Mouse (Mus musculus) heart, adult 2 months (tissue): ENCODE results near the gene Fhl1. TPM values are rescaled to one million over a fixed set of nuclear protein-coding genes. Genes with fewer than 3 reads are reported as not detected.

ENCODE experiments used
- DNase-seq, 2 experiments: peaks; one replicate each; pipeline ENCODE4 v3.0.0; 2021
- H3K27ac ChIP-seq: fragments of 200-600 bp; 2 replicates; pipeline ENCODE4 v1.8.1; 2022
- H3K27me3 ChIP-seq: fragments of 200-500 bp; 2 replicates; pipeline ENCODE4 v1.6.1; 2012; ENCODE audit warnings: mild to moderate bottlenecking, low read length, inconsistent platforms, mixed read lengths; ENCODE audit not compliant: control insufficient read depth, insufficient read depth
- H3K36me3 ChIP-seq: fragments of 200-500 bp; 2 replicates; pipeline ENCODE4 v1.6.1; 2012; ENCODE audit warnings: low read length, inconsistent platforms; ENCODE audit not compliant: control insufficient read depth, insufficient read depth
- H3K4me1 ChIP-seq: fragments of 200-500 bp; 2 replicates; pipeline ENCODE4 v1.6.1; 2011; ENCODE audit warnings: low read length; ENCODE audit not compliant: control insufficient read depth, insufficient read depth
- H3K4me3 ChIP-seq: fragments of 200-600 bp; 2 replicates; pipeline ENCODE4 v1.8.1; 2022
- H3K79me2 ChIP-seq: fragments of 200-500 bp; replicated peaks from 2 replicates; pipeline ENCODE4 v1.6.1; 2012; ENCODE audit warnings: mild to moderate bottlenecking, inconsistent platforms, low read length, moderate library complexity, mixed read lengths; ENCODE audit not compliant: control insufficient read depth, insufficient read depth
- H3K9ac ChIP-seq: fragments of 200-500 bp; 2 replicates; pipeline ENCODE4 v1.6.1; 2012; ENCODE audit warnings: low read depth, mild to moderate bottlenecking, control low read depth, inconsistent platforms, low read length, mixed read lengths
- CTCF ChIP-seq: fragments of 200-600 bp; IDR thresholded peaks from 2 replicates; pipeline ENCODE4 v1.8.1; 2022; ENCODE audit warnings: antibody characterized with exemption, mild to moderate bottlenecking, moderate library complexity
- EP300 ChIP-seq: fragments of 200-500 bp; IDR thresholded peaks from 2 replicates; pipeline ENCODE4 v1.6.1; 2011; ENCODE audit warnings: low read depth, low read length, control low read depth; ENCODE audit not compliant: insufficient read depth
- POLR2A ChIP-seq: fragments of 200-500 bp; IDR thresholded peaks from 2 replicates; pipeline ENCODE4 v1.6.1; 2011; ENCODE audit warnings: mild to moderate bottlenecking, low read depth, low read length, control low read depth; ENCODE audit not compliant: insufficient read depth
- WGBS: fragments of 180-500 bp; shearing (Covaris S2); methylation state at CpG from one replicate; pipeline ENCODE4 v1.1.7; 2018; 5-methylcytosine and 5-hydroxymethylcytosine counted together
- intact Hi-C: fragments of 180-260 bp; cut with DNase I; formaldehyde crosslinking; loops from one replicate; pipeline ENCODE4 v1.15.1; 2025
- polyA plus RNA-seq: library from polyadenylated mRNA; depleted of rRNA; stranded (reverse); fragments of >200 nt; gene quantifications from 2 replicates; pipeline ENCODE4 v1.2.3, GENCODE M21; 2012; rRNA removed
- total RNA-seq, 2 experiments: library from RNA; stranded (reverse); gene quantifications; 2 replicates each; pipeline ENCODE4 v1.2.3; 2021

Gene Fhl1
- total and polyA plus RNA-seq, 3 experiments, result 111 to 140 (median 123) TPM

- intact Hi-C loops, result no loop called here
- WGBS, result 21% methylated on average over 35 of the region's 35 CpGs
- H3K9ac ChIP-seq, result peak within 1 kb of the TSS; percentile 70
Measured at GRCm38 (mm10) chrX:56821765-56822603, 90.4 kb downstream of the Fhl1 start, which contains the start of gene Map7d3. Gene Map7d3, minus strand, starts transcription at chrX:56822326.

GRCm38 (mm10) chrX:56827492-56827891 is 95.9 kb downstream of the Fhl1 start:
- no peaks in the 10 kb centered on the region for H3K27me3 ChIP-seq
- H3K27ac ChIP-seq, result no peak overlapping the region
- H3K4me1 ChIP-seq, result no peaks in the 10 kb centered on the region; the same call in 1 of the 2 replicates
- intact Hi-C loops, result no loop called here
- H3K4me3 ChIP-seq, result no peak overlapping the region
- no peaks in the 10 kb centered on the region for H3K36me3 ChIP-seq
- WGBS, result 45% methylated on average over 6 of the region's 6 CpGs
- H3K9ac ChIP-seq, result no peak overlapping the region
- TF ChIP-seq POLR2A (no peak), CTCF (no peak), EP300 (no peak)
- no peaks in the 10 kb centered on the region for H3K79me2 ChIP-seq
- no peak for DNase-seq

More at GRCm38 (mm10) chrX:56821765-56822603, 90.4 kb downstream of the Fhl1 start, which contains the start of gene Map7d3:
- H3K79me2 ChIP-seq, result no peaks in the 10 kb centered on the region
- H3K27ac ChIP-seq, result no peak within 1 kb of the TSS
- H3K4me1 ChIP-seq, result no peaks in the 10 kb centered on the region
- no peaks in the 10 kb centered on the region for H3K36me3 ChIP-seq
- H3K4me3 ChIP-seq, result peak within 1 kb of the TSS; percentile 46
- TF ChIP-seq CTCF (no peak), EP300 (no peak), POLR2A (no peak)
- no peaks in the 10 kb centered on the region; the same call in 1 of the 2 replicates for H3K27me3 ChIP-seq
- peak; percentile 27 to 44 for DNase-seq

- intact Hi-C loops, result no loop called here
Measured at GRCm38 (mm10) chrX:56835842-56836241, 104.3 kb downstream of the Fhl1 start.

GRCm38 (mm10) chrX:56839369-56839768 is 107.8 kb downstream of the Fhl1 start:
- Histone ChIP-seq H3K4me3 (no peak overlapping the region), H3K79me2 (no peaks in the 10 kb centered on the region), H3K9ac (no peak overlapping the region), H3K27me3 (no peaks in the 10 kb centered on the region), H3K4me1 (no peaks in the 10 kb centered on the region), H3K27ac (no peak overlapping the region), H3K36me3 (no peaks in the 10 kb centered on the region)
- peak; percentile 78 for TF ChIP-seq CTCF
- no peak for TF ChIP-seq POLR2A
- TF ChIP-seq EP300, result no peak
- intact Hi-C loops, result loop anchor here (1.0 to 2.0 kb wide), 2 partner anchors 85 to 189 kb away; no protein-coding TSS in a partner anchor
- no peak for DNase-seq

More at GRCm38 (mm10) chrX:56835842-56836241, 104.3 kb downstream of the Fhl1 start:
- H3K36me3 ChIP-seq, result no peaks in the 10 kb centered on the region
- no peaks in the 10 kb centered on the region for H3K79me2 ChIP-seq
- DNase-seq, result no peak
- H3K27me3 ChIP-seq, result no peaks in the 10 kb centered on the region
- no peaks in the 10 kb centered on the region for H3K4me1 ChIP-seq
- WGBS, result 79% methylated on average over 6 of the region's 6 CpGs
- no peak for TF ChIP-seq EP300
- TF ChIP-seq POLR2A, result no peak
- no peak overlapping the region for H3K9ac ChIP-seq
- no peak overlapping the region for H3K27ac ChIP-seq
- H3K4me3 ChIP-seq, result no peak overlapping the region

GRCm38 (mm10) chrX:56841255-56841654 is 109.7 kb downstream of the Fhl1 start:
- H3K4me1 ChIP-seq, result no peaks in the 10 kb centered on the region
- no peak for DNase-seq
- no peaks in the 10 kb centered on the region for H3K79me2 ChIP-seq
- no peaks in the 10 kb centered on the region for H3K27me3 ChIP-seq
- no peak overlapping the region for H3K4me3 ChIP-seq
- H3K36me3 ChIP-seq, result no peaks in the 10 kb centered on the region
- no peak overlapping the region for H3K27ac ChIP-seq
- no peak for TF ChIP-seq EP300
- TF ChIP-seq POLR2A, result no peak
- no peak for TF ChIP-seq CTCF
- intact Hi-C loops, result loop anchor here (10.0 kb wide), 1 partner anchor 284 kb away; no protein-coding TSS in a partner anchor
- WGBS, result 38% methylated on average over 5 of the region's 5 CpGs
- H3K9ac ChIP-seq, result no peak overlapping the region

Other genes starting within 250 kb of the Fhl1 start
- gene Gm10477, start 207.0 kb upstream of the Fhl1 start, total RNA-seq, result not detected
- not detected in 2 replicates for gene Gm10477, start 207.0 kb upstream of the Fhl1 start, polyA plus RNA-seq
- not detected for gene Gm648, start 182.2 kb upstream of the Fhl1 start, total RNA-seq
- not detected in 2 replicates for gene Gm648, start 182.2 kb upstream of the Fhl1 start, polyA plus RNA-seq
- 10 to 100 TPM; 28.4 to 32.6 TPM for gene Mmgt1, start 133.7 kb upstream of the Fhl1 start, total RNA-seq
- gene Mmgt1, start 133.7 kb upstream of the Fhl1 start, polyA plus RNA-seq, result 12.1 and 26.4 TPM in 2 replicates
- gene Slc9a6, start 122.0 kb upstream of the Fhl1 start, total RNA-seq, result 10 to 100 TPM; 22.2 to 22.4 TPM
- 12.6 and 15.8 TPM in 2 replicates for gene Slc9a6, start 122.0 kb upstream of the Fhl1 start, polyA plus RNA-seq
- under 1 TPM; 0.31 to 0.43 TPM for gene Map7d3, start 90.5 kb downstream of the Fhl1 start, total RNA-seq
- 0.04 and 0.12 TPM in 2 replicates for gene Map7d3, start 90.5 kb downstream of the Fhl1 start, polyA plus RNA-seq
- not detected for gene Adgrg4, start 138.4 kb downstream of the Fhl1 start, total RNA-seq
- gene Adgrg4, start 138.4 kb downstream of the Fhl1 start, polyA plus RNA-seq, result not detected in 2 replicates